Mouse (Mus musculus) Muller cell, postnatal 12 days (primary cell): ENCODE results near the gene Syt12.

ENCODE experiments used
- DNase-seq: peaks from one replicate; pipeline ENCODE4 v3.0.0-alpha.2; 2015; ENCODE audit errors: inconsistent ontology term

Gene Syt12

GRCm38 (mm10) chr19:4409062-4409461, 68.2 kb downstream of the Syt12 start:
- no peak for DNase-seq

GRCm38 (mm10) chr19:4404840-4405239, 72.4 kb downstream of the Syt12 start:
- no peak for DNase-seq

- DNase-seq, result no peak
Observed at GRCm38 (mm10) chr19:4398959-4399358, 78.3 kb downstream of the Syt12 start.

- DNase-seq, result no peak
Observed at GRCm38 (mm10) chr19:4398630-4398948, 78.7 kb downstream of the Syt12 start.

GRCm38 (mm10) chr19:4397798-4398629, 79.2 kb downstream of the Syt12 start, which contains the start of gene Kdm2a:
Gene Kdm2a, minus strand, starts transcription at chr19:4398285.
- no peak for DNase-seq

- peak; percentile 99 for DNase-seq
Observed at GRCm38 (mm10) chr19:4396998-4397797, 80.0 kb downstream of the Syt12 start.

GRCm38 (mm10) chr19:4396081-4396997, 80.9 kb downstream of the Syt12 start:
- peak; percentile 13 for DNase-seq
